Mouse (Mus musculus) C3H10T1/2 (cell line): Measurements from ENCODE around the gene 1700020N15Rik. TPM values are rescaled to one million over a fixed set of nuclear protein-coding genes. Genes with fewer than 3 reads are reported as not detected.

Experiments used
- polyA plus RNA-seq, 2 experiments: library from polyadenylated mRNA; unstranded; fragments of >200 nt; fragmentation: generic; extraction: Trizol; gene quantifications; one replicate each; pipeline ENCODE4 v1.2.1; 2012; ENCODE audit warnings: missing spikeins in 2 of 2

1700020N15Rik gene
- polyA plus RNA-seq = not detected

GRCm38 (mm10) chrX:69945000-69945399, at the start of gene 1700020N15Rik:
TSS of gene 1700020N15Rik (plus strand) at chrX:69945300.

